Mouse (Mus musculus) heart, postnatal 14 days (tissue): ENCODE measurements at regions not wholly inside any gene's neighbourhood (a gene's known extent, or its start where the extent isn't known, plus 50 kb on each side); places are given as distances from the start of the nearest gene placed in this dataset.
A peak's percentile ranks its signal among the peaks of the same experiment; 100 is the strongest.

Experiments used
- DNase-seq, 2 experiments: peaks; one replicate each; pipeline ENCODE4 v3.0.0; 2021 to 2022
- intact Hi-C: fragments of 180-260 bp; cut with DNase I; formaldehyde crosslinking; loops from one replicate; pipeline ENCODE4 v1.15.1; 2025

DNA sequence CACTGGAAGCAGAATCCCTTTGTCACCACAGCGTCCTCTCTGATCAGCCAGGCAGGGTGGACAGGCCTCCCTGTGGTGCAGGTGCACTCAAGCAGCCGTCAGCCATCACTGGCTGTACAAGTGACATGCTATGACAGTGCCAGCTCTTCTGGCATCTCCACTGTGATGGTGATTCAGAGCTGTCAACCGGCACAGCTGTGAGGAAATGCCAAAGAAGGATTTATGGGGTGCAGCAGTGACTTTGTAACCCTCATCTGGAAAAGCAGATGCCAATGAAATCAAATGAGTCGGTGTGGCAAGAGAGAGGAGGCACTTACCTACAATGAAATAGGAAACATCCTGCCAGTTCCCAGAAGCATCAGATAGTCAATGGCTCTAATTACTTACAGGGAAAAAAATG lies 238.3 kb upstream of the Jun start:
- no peak for DNase-seq
- intact Hi-C loops = loop anchor here (5.0 to 10.0 kb wide), 2 partner anchors 454 to 582 kb away; no protein-coding TSS in a partner anchor

GRCm38 (mm10) chr4:95294110-95294509 lies 242.1 kb upstream of the Jun start:
- intact Hi-C loops = loop anchor here (5.0 to 10.0 kb wide), 2 partner anchors 451 to 578 kb away; no protein-coding TSS in a partner anchor
- DNase-seq = no peak

GRCm38 (mm10) chr4:95301907-95302306 lies 249.9 kb upstream of the Jun start:
- intact Hi-C loops = loop anchor here (10.0 kb wide), 1 partner anchor 253 kb away; the partner anchor contains the start of gene Fggy
- DNase-seq = no peak

GRCm38 (mm10) chr4:95303337-95303736 lies 251.3 kb upstream of the Jun start:
- peak; percentile 10 to 37 for DNase-seq
- intact Hi-C loops = loop anchor here (10.0 kb wide), 1 partner anchor 251 kb away; the partner anchor contains the start of gene Fggy

DNA sequence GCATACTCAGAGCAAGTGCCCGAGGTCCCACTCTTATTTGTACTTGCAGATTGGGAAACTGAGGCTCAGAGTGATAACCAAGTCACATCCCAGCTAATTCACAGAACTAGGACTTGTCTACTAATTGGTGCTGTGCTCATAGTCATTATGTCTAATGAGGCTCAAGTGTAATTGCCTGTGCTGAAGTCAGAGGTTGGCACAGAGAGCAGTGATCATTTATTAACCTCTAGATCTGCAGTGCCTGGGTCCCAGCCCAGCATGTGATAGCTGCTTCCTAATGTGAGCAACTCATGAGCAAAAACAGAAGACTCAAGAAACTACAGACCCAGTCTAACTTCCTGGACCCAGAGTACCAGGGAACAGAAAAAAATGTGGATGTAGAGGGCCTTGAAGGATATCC lies 252.0 kb upstream of the Jun start:
- DNase-seq = no peak
- intact Hi-C loops = loop anchor here (10.0 kb wide), 1 partner anchor 251 kb away; the partner anchor contains the start of gene Fggy

DNA sequence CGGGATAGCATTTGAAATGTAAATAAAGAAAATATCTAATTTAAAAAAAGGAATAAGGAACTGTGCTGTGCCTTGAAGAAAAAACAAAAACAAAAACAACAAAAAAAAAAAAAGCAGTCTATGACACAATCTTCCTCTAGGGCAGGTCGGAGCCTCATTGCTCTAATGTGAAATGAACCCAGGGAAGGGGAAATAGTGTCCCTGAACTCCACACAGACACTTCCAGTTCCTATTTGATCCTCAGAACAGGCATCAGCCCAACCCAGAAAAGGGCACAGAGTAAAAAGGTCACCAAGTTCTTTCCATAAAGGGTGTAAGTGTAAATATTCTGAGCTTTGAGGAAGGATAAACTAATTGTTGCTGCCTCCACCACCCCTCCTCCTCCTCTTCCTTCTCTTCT lies 250.2 kb upstream of the Fggy start:
- no peak for DNase-seq
- intact Hi-C loops = loop anchor here (10.0 kb wide), 1 partner anchor 248 kb away; the partner anchor contains the start of gene Fggy

DNA sequence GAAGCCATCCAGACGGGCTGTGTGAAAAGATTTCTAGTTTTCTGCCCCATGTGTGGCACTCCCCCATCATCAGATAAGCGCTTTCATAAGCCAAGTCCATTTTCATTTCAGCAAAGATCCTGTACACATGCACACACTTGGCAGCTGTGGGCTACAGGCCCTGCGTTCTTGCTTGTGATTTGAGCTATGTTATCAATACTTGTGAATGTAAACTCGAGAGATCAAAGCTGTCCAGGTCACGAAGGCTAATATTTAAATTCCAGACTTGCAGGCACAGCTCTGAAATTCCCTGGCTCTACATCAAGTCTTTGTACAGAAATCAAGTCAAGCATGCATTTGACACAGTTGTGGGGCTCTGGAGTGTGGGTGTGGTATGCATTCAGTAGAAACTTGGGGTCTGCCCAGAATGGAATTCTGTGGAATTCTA lies 248.8 kb upstream of the Fggy start:
- DNase-seq = no peak
- intact Hi-C loops = loop anchor here (10.0 kb wide), 1 partner anchor 246 kb away; the partner anchor contains the start of gene Fggy

GRCm38 (mm10) chr4:95310410-95310809 lies 246.9 kb upstream of the Fggy start:
- intact Hi-C loops = no loop called here
- no peak for DNase-seq

DNA sequence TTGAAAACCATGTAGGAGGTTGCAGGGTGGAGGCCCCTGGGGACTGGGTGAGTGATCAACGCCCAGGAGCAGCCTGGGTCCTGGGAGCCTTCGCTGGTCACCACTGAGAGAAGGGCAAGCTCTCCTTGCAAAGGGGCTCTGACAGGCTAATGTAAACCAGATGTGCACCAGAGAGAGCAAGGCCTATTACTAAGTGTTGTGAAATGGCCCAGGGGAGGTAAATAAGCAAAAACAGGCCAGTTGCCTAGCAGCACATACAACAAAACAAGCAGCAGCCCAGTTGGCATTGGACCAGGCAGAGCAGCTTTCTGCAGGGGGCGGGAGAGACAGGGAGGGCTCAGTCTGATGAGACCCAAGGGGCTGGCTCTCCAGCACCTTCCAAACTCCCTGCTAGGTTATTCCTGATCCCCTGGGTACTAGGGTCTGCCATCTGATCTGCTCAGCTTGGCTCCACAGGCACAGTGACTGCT lies 239.5 kb upstream of the Fggy start:
- intact Hi-C loops = no loop called here
- DNase-seq = peak; percentile 83 to 89

DNA sequence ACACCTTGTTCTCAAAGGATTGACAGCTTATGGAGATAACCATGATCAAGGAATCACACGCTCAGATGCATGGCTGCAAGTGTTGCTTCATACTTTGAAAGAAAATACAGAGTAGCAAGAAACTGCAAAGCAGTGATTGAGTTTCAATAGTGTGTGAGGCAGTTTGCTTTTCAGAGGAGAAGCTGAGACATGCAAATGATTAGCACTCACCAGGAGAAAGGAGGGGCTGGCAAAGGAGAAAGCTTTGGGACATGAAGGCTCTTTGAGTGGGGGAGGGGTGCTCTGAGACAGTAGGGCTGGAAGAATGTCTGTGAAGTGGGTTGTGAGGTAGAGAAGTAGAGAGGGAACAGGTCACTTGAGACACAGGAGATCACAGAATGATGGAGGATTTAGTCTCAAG lies 238.7 kb upstream of the Fggy start:
- DNase-seq = peak; percentile 6 to 23
- intact Hi-C loops = no loop called here

DNA sequence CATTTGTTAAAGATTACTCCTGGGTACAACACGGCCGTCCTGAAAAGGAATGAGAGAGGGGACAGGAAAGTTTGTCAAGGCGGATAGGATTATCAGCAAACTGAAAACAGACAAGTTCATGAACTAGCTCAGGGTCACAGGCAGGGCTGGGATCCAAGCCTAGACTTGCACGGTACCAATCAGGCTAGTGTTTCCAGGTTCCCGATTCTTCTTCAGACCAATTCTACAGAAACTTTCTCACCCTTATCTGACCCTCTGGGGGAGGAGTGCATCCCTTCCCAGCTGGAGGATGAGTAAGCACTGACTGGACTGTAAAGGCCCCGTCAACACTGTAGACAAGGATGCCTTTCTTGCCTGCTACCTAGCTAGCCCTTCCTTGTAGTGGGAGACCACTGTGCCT lies 238.3 kb upstream of the Fggy start:
- DNase-seq = peak; percentile 9 to 33
- intact Hi-C loops = no loop called here

- intact Hi-C loops = no loop called here
- no peak for DNase-seq
These were observed 231.4 kb upstream of the Fggy start for GRCm38 (mm10) chr4:95325861-95326260.

GRCm38 (mm10) chr4:95339822-95340221 lies 217.5 kb upstream of the Fggy start:
- intact Hi-C loops = no loop called here
- DNase-seq = no peak

DNA sequence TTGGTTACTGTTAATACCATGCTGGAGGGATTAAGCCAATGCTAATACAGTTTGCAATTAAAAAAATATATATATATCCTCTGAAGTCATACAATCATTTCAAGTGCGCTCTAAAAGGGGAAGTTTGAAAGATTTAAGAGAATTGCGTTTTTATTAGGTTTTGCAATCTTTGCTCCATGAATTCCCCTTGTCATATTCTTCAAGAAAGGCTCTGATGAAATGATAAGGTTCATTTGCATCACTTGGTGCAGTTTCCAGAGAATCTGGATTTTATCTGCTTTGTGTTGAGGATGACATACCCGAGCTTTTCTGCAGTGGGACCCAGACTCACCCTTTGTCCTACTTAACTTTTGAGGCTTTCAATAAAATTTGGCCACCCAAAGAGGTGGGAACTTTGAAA lies 216.4 kb upstream of the Fggy start:
- intact Hi-C loops = no loop called here

DNA sequence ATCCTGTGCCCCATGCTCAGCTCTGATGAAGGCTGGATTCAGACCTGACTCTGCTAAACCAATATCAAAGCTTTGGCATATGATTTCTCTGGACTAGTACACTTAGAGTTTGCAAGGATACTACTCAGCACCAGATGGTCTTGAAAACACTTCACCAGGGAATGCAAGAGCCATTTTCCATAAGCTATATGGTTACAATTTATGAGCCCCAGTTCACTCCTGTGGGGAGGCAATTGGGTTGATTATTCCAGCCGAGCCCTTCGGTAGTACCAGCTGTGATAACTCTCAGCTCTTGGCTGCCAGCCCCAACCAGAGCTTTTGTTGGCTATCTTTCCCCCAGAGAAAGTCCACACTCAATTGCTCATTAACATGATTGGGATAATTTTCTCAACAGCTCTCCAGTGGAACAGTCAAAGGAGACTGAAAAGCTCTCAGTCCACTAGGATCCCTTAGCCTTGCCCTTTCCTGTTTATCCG lies 210.5 kb upstream of the Fggy start:
- intact Hi-C loops = no loop called here
- peak; percentile 35 to 61 for DNase-seq

More for the DNA sequence above, 216.4 kb upstream of the Fggy start:
- DNase-seq = no peak

DNA sequence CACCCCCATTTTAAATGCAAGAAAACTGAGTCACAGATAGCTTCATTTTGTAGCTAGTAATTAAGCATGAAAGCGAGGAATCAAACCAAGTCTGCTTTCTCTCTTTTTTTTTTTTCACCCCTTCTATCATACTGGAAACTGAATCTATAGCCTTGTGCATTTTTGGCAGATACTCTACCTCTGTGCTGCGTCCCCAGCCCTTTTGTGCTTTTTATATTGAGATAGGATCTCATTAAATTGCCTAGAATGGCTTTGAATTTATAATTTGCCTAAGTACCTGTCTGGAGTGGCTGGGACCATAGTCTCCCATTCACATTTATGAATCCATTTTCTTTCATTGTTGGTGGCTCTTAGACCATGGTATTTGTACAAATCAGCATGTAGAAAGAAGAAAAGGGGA lies 209.9 kb upstream of the Fggy start:
- no peak for DNase-seq
- intact Hi-C loops = no loop called here

DNA sequence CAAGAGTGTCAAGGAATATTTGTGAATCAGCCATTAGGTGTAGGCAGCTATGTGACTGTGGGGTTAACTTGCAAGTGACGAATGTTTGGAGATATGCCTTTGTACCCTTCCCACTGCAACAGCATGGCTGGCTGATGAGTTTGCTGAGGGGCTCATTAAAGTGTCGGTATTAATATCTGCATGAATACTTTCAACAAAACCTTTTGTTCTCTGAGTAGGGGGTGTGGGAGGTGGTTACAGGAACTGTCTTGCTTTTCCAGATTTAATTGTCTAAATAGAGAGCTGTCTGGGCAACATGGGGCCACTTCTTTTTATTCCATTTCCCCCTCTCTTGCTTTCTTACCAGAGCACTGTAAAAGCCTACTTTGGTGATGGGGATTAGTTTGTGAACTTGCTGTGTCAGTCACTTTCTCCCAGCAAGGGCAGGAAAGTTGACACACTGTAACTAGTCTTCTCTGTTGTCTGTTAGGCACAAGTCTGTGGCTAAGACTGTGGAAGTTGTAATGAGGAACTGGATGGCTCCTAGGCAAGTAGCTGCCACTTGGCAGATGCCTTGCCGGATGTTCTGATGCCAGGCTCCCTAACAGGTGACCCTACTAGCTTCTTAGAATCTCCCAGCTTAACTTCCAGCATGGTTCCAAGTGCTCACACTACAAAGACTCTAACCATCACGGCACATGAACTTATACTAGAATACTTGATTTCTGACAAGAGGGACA lies 208.7 kb upstream of the Fggy start:
- no peak for DNase-seq
- intact Hi-C loops = no loop called here

DNA sequence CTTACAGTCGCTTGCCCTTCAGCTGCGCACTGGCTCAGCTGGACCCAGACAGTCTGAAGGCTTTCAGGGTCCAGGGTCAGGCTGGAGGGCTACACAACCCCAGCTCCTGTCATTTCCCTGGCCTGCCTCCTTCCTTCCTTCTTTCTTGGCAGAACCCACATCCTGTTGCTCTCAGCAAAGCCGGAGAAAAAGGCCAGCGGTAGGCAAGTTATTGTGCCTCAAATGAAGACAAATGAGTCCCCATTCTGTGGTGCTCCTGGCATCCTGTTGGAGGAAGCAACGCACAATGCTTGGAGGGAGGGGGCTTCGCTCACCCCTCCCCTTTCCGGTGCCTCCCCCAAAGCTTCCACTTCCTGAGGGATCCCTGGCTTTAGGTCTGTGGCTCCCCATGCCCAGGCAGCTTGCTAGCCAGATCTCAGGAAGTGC lies 203.4 kb upstream of the Fggy start:
- intact Hi-C loops = no loop called here

GRCm38 (mm10) chr4:95358674-95359073 lies 198.6 kb upstream of the Fggy start:
- intact Hi-C loops = no loop called here
- no peak for DNase-seq

More for the DNA sequence above, 203.4 kb upstream of the Fggy start:
- DNase-seq = peak; percentile 34 to 41

DNA sequence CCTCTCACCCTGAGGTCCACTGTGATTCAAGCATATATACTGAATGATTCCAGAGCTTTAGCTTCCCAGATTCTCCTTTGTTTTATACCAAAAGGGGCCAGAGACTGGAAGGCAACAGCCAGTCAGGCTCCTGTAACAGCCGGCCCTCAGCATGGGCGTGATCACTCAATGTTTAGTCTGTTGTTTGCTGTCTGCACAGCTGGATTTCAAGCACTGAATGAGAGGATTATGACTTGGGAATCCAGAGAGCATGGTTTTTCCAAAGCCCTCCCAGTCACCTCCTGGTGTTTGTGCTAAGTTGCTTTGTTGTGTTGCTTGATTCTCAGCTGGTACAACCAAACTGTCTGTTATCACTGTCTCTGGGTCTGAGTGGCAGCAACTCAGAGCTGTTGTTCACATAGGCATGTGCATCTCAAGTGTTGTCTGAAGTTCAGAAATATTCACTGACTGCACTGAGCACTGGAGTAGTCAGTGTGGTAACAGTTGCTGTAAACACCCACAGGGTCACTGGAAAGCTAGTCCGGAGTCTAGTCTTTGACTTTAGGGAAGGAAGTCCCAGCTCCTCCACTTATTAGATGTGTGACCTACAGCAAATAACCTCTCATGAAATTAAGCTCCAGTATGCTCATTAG lies 196.9 kb upstream of the Fggy start:
- DNase-seq = no peak
- intact Hi-C loops = no loop called here

DNA sequence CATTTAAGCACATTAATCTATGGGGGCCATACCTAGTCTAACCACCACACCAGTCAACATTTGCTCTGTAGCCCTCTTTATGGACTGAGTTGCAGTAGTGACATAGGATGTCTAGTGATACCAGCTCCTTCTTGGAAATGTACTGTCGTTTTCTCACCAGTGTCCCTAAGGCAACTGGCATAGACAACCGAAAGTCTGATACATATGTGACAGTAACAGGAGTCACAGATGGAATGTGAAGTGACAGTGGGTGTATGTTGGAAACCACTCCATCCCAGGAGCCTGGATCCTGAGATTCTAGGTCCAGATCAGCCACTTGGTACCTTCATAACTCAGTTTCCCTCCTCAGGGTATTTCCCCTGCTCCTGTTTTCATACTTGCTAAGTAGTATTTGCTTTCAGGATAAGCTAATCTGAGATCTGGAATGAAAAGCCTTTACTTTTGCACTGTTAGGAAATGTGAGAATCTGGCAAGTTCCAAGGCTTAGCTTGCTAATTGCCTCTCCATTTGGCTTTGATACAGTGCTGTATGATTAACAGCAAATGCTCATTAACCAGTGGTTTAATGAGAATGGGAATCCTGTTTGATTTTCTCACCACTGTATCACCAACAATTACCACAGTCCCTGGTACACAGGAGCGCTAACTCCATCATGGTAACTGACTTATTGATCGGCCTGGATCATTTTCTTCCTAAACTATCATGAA lies 192.8 kb upstream of the Fggy start:
- intact Hi-C loops = no loop called here
- no peak for DNase-seq
